Mouse (Mus musculus): ENCODE data around the gene Mrpl9.

Gene Mrpl9

DNA sequence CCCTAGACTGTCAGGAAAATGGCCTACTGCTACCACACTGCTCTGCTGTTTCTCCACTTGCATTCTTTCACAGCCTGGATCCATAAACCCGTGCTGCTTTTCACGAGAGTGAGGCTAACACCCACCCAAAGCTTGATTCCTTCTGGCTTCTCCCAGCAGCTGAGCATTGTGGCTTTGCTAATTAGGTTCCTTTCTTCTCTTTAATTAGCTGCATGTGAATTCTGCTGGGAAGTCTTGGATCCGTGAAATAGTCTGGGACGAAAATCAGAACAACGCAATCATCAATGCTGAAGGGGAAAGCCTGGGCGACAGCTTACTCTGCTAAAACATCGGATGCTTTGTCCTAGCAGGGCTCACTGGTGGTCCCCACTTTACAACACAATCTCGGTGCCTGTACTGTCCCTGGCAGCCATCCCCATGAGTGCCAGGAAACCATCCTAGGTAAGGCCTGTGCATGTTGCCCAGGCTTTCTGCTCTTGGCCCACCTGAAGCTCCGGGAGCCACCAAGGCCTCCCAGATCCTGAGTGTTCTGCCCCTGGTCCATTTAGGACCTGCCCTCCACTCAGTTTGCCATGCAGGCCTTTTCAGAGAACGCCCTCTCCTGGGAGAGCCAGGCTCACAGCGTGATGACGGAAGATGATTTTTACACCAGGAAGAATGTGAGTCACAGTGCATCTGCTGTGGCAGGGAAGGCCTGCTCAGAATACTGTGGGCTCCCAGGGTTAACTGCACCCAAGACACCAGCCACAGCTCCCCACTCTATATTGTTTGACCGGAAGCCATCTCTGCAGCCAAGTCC lies 22.7 kb downstream of the Mrpl9 start:
- no peak for DNase-seq (ENCODE audit: low read depth, low spot score)

DNA sequence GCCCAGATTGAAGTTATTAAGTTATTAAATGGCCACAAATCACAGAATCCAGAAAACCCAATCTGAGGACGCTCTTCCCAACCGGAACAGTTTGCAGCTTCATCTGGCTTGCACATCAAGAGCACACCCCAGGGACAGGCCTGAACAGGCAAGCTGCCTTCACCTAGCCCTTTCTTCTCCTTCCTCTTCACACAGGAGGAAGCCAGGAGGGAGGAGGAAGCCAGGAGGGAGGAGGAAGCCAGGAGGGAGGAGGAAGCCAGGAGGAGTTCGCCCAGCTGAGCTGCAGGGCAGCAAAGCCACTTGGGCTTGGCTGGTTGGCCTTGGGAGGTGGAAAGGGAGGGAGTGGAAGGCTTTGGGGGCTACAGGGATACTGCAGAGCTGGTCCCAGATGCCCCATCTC lies 25.8 kb downstream of the Mrpl9 start:
- no peak for DNase-seq (ENCODE audit: low read depth, low spot score)

- no peak for DNase-seq (ENCODE audit: low read depth, low spot score)
These were observed 29.5 kb downstream of the Mrpl9 start for GRCm38 (mm10) chr3:94472447-94473114.

- DNase-seq (ENCODE audit: low read depth, low spot score): no peak
These were observed 30.0 kb downstream of the Mrpl9 start for GRCm38 (mm10) chr3:94473115-94473505.

DNA sequence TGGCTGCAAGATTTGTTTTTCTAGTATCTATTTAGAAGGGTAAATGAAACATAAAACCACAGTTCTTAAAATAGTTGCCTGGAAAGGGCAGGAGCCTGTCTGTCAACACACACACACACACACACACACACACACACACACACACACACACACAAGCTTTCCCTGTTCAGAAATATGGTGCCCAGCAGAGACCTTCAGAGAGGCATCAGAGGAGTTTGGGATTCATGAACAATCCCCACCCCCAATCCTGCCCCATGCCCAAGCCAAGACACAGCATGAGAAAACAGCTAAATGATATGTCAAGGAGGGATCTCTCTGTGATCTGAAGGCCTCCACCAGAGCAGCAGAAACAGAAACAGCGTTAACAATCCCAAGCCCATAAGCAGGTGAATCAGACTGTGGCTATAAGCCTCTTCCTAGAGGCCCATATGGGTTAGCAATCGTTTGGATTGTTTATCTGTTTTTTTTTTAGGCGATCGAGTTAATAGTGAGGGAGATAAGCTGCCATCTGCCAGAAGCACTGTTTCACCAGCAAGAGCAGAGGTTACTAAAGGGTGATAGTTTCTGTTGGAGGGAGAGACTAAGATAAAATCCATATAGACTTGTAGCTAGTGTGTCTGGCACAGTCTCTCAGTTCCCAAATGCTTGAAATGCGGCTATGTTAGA lies 30.6 kb downstream of the Mrpl9 start:
- no peak for DNase-seq (ENCODE audit: low read depth, low spot score)

DNA sequence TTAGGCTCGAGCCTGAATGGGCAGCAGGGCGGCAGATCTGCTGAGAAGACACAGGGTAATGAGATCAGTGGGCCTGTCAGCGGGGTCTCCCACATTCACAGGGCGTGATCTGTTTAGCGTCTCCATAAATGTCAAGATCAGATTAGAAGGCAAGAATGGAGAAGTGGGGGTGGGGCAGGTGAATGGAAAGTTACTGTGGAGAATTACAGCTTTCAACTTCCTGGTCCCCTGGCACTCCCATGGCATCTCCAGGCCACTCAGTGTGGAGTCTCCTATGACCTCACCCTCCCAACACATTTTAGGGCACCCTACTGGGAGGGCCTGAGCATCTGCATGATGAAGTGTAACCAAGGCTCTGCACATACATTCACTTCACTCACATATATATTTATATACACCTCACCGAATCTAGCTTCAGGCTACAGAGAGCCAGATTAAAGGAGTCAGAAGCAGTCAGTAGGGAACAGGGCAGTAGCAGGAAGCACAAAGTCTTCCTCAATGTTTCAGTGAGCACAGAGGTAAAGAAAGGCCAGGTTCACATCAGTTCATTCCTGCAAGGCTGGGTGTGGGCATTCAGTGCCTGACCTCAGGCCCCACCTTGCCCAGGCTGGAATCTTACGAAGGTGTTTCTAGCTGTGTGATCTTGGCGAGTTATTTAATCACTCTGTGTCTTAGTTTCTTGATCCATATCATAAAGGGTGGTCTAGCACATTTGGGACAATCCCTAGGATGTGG lies 33.4 kb downstream of the Mrpl9 start:
- no peak for DNase-seq (ENCODE audit: low read depth, low spot score)

GRCm38 (mm10) chr3:94477444-94477843 lies 34.3 kb downstream of the Mrpl9 start:
- no peak for DNase-seq (ENCODE audit: low read depth, low spot score)

- no peak for DNase-seq (ENCODE audit: low read depth, low spot score)
These were observed 34.9 kb downstream of the Mrpl9 start, which contains the start of gene Celf3 for GRCm38 (mm10) chr3:94477981-94478422. Gene Celf3, plus strand, starts transcription at chr3:94478295.

DNA sequence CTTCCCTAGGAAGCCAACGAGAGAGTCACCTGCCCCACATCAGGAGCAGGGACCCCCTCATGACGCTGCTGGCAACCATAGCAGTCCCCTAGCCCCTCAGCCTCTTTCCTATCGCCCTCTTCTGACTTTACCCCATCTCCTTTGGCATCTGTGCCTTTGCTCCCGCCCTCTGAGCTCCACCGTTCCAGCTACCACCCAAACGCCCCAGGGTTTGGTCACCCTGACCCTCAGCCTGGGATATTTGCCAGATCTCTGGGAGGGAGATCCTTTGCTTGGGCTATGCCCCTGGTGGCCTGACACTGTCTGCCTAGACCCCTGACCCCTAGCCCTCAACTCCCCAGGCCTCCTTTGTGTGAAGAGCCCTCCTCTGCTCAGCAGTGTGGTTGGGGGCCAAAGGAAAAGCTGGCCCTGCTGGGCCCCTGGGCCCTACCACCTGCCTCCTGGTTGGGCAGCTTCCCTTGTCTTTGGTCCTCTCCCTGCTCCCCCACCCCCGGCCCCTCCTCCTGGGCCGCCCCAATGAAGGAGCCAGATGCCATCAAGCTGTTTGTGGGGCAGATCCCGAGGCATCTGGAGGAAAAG lies 35.6 kb downstream of the Mrpl9 start:
- no peak for DNase-seq (ENCODE audit: low read depth, low spot score)

DNA sequence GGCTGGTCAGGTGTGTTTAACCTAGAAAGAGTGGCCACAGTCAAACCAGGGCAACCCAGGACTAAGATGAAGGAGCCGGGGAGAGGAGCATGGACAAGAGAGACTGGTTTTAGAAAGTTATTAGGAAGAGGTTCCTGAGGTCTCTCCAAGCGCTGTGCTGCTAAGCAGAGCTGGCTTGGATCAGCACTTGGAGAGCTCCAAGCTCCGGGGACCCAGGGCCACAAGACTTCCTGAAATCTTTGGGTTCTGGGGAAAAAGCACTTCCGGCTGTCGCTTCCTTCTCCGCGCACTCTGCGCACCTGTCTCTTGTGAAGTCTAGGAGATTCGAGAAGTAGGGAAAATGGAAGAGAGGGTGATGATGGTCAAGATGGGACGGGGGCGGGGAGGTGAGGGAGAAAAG lies 36.4 kb downstream of the Mrpl9 start:
- no peak for DNase-seq (ENCODE audit: low read depth, low spot score)

- DNase-seq (ENCODE audit: low read depth, low spot score): no peak
These were observed 37.3 kb downstream of the Mrpl9 start, which contains the start of gene Riiad1 for GRCm38 (mm10) chr3:94480291-94480884. Gene Riiad1, minus strand, starts transcription at chr3:94480341.

DNA sequence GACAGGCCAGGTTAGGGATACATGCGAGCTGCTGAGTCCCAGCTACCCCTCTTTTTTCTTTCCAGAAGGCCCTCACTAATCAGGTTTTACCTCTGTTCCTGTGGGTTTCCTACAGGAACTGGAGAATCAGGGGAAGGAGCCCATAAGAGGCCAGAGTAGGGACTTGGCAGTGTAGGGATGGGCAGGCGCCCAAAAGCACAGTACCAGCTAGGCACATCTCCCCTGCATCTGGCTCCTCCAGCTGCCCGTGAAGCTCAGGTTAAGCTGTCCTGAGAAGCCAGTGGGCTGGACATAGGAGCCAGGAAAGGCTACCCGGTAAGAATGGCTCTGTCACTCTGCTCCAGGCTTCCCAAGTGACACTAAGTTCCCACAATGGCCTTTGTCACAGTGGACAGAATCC lies 38.3 kb downstream of the Mrpl9 start:
- no peak for DNase-seq (ENCODE audit: low read depth, low spot score)

- DNase-seq (ENCODE audit: low read depth, low spot score): no peak
These were observed 39.8 kb downstream of the Mrpl9 start for GRCm38 (mm10) chr3:94482764-94483385.

DNA sequence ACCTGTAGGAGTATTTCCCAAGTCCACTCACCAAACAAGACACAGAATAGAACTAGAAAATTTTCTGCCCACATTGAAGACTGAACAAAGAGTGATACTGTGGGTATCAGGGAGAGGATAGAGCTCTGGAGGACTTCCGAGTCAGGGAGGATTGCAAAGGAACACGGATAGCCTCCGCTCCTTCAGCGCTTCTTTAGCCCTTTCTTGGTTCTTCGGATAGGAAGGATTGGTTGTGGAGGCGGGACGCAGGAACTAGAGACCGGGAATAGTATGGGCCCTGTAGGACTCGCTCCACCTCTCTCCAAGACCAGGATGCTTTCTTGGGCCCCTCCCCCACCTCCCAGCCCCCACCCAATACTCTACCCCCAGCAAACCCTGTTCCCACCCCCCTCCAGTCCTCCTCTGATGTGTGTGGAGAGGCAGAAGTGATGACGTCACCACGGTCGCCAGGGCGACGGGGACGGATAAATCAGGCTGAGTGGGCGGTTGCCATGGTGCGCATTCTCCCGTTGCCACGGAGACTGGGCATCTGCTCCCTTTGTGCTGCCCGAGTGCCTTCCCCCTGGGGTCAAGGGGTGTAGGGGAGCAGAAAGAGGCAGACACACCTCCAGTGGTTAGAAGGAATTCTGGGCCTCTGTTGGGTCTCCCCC lies 40.8 kb downstream of the Mrpl9 start:
- no peak for DNase-seq (ENCODE audit: low read depth, low spot score)

DNA sequence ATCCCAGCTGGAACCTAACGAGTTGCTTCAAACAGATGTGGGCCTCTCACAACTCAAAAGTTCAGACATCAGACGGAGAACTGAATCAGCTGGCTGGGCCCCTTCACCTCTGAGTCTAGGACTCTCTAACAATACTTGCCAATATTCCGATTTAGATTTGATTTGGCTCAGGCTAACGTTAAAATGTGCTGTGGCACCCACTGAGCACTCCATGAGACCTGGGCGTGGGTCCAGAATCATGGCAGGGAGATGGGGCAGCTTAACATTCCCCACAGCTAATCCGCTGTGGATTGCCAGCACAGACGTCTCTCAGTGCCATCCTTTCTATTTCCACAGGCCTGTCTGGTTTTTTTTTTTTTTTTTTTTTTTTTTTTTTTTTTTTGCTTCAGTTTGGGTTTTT lies 42.8 kb downstream of the Mrpl9 start:
- no peak for DNase-seq (ENCODE audit: low read depth, low spot score)

DNA sequence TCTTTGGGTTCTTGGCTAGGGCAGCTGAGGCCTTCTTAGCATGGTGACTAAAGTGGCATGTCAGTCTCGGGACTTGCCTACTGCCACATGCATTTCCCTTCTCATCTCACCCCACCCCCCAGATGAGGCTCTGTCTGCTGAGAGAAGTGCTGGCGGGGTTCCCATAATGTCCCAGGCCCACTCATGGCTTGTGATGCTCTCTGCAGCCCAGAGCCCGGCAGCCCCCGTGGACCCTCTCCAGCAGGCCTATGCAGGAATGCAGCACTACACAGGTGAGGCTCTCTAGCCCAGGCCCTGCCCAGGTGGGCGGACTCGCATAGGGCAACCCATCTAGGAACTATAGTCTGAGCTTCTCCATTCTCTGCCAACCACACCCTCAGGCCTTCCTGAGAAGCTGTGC lies 44.5 kb downstream of the Mrpl9 start:
- DNase-seq (ENCODE audit: low read depth, low spot score): no peak

DNA sequence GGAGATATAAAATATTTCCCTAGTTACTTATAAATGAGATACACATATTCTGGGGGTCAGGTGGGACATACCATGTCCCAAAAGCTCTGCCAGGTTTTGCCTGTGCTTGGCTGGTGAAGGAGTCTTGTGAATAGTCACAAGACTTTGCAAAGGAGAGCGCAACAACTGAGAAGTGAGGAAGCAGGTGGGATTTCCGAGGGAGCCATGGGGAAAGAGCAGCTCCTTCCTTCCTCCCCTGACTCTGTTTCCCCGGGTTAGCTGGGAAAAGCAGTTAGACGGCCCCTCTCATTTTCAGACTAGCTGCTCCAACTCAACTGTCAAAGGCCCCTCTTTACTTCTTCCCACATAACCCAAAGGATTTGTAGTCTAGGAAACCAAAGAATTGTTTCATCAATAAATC lies 54.0 kb downstream of the Mrpl9 start:
- no peak for DNase-seq (ENCODE audit: low read depth, low spot score)
